Mouse (Mus musculus) C2C12 (cell line): ENCODE data around the gene Etfa. TPM values are rescaled to one million over a fixed set of nuclear protein-coding genes. Genes with fewer than 3 reads are reported as not detected.

Experiments used
- H3K27me3 ChIP-seq: one replicate; pipeline ENCODE4 v1.6.1; 2011; ENCODE audit not compliant: control insufficient read depth, insufficient read depth, insufficient read length
- H3K36me3 ChIP-seq: one replicate; pipeline ENCODE4 v1.6.1; 2011; ENCODE audit not compliant: control insufficient read depth, insufficient read depth
- H3K4me3 ChIP-seq: one replicate; pipeline ENCODE4 v1.5.1; 2011; ENCODE audit warnings: mild to moderate bottlenecking, control low read depth; ENCODE audit not compliant: poor library complexity, insufficient read depth, severe bottlenecking
- H3K79me2 ChIP-seq: one replicate; pipeline ENCODE4 v1.6.1; 2011; ENCODE audit not compliant: control insufficient read depth, insufficient read depth
- H3K79me3 ChIP-seq: one replicate; pipeline ENCODE4 v1.6.1; 2011; ENCODE audit warnings: low read depth, control low read depth
- H3ac ChIP-seq: one replicate; pipeline ENCODE3; 2011; ENCODE audit warnings: low read depth; ENCODE audit not compliant: control insufficient read depth, insufficient read length
- CEBPB ChIP-seq: IDR thresholded peaks from one replicate; pipeline ENCODE4 v1.6.1; 2011; ENCODE audit warnings: low read depth, mild to moderate bottlenecking, control low read depth, moderate library complexity
- CTCF ChIP-seq: IDR thresholded peaks from one replicate; pipeline ENCODE4 v1.5.1; 2011; ENCODE audit not compliant: control insufficient read depth, insufficient read depth, insufficient read length
- FOSL1 ChIP-seq: IDR thresholded peaks from one replicate; pipeline ENCODE4 v1.8.0; 2011; ENCODE audit warnings: mild to moderate bottlenecking, low read length; ENCODE audit not compliant: poor library complexity, insufficient read depth, severe bottlenecking
- MAX ChIP-seq: IDR thresholded peaks from one replicate; pipeline ENCODE4 v1.6.1; 2011; ENCODE audit warnings: mild to moderate bottlenecking, control low read depth
- MYOD1 ChIP-seq: IDR thresholded peaks from one replicate; pipeline ENCODE4 v1.6.1; 2011; ENCODE audit warnings: low read depth; ENCODE audit not compliant: control insufficient read depth, insufficient read length
- MYOG ChIP-seq: IDR thresholded peaks from one replicate; pipeline ENCODE4 v1.6.1; 2011; ENCODE audit not compliant: control insufficient read depth, insufficient read length; ENCODE audit errors: extremely low read depth
- USF1 ChIP-seq: IDR thresholded peaks from one replicate; pipeline ENCODE4 v1.6.1; 2011; ENCODE audit warnings: low read depth, mild to moderate bottlenecking, control low read depth, moderate library complexity
- polyA plus RNA-seq: library from polyadenylated mRNA; unstranded; fragments of >200 nt; fragmentation: generic; extraction: Trizol; gene quantifications from one replicate; pipeline ENCODE4 v1.2.1, GENCODE M21; 2012; ENCODE audit warnings: missing spikeins

Gene Etfa
- polyA plus RNA-seq, 1 experiment, result 87.7 TPM

GRCm38 (mm10) chr9:55541681-55542365 is 29.8 kb upstream of the Etfa start:
- Histone ChIP-seq H3K4me3 (peak overlapping the region; percentile 35), H3ac (peak overlapping the region; percentile 62), H3K79me3 (no peaks in the 10 kb centered on the region), H3K79me2 (no peaks in the 10 kb centered on the region), H3K27me3 (no peaks in the 10 kb centered on the region), H3K36me3 (no peaks in the 10 kb centered on the region)
- TF ChIP-seq CTCF, result no peak
- TF ChIP-seq MYOG, result no peak
- no peak for TF ChIP-seq CEBPB
- TF ChIP-seq USF1, result no peak
- TF ChIP-seq MYOD1, result no peak
- TF ChIP-seq FOSL1, result no peak
- TF ChIP-seq MAX, result no peak

DNA sequence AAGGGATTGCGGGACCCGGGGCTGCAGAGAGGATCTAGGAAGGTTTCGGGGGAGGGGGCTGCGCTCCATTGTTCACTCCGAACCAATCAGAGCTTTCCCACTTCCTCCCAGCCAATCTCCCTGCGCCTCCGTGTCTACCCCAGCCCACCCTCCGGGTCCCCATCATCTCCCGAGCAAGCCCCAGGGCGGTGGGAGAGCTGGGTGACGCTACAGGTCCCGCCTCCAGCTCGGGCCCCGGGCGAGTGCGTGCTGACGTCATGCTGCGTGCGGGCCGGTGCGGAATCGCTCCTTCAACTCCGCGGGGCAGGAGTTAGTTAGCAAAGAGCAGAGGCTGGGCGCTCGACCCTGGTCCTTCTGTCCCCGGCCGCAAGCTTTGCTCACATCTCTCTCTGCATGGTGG is 28.8 kb upstream of the Etfa start:
- H3K79me3 ChIP-seq, result no peaks in the 10 kb centered on the region
- no peaks in the 10 kb centered on the region for H3K36me3 ChIP-seq
- no peaks in the 10 kb centered on the region for H3K79me2 ChIP-seq
- H3K4me3 ChIP-seq, result peak overlapping the region; percentile 35
- peak overlapping the region; percentile 41 for H3ac ChIP-seq
- TF ChIP-seq USF1 (no peak), CEBPB (no peak), FOSL1 (no peak), MAX (no peak), CTCF (no peak), MYOG (no peak), MYOD1 (no peak)
- H3K27me3 ChIP-seq, result no peaks in the 10 kb centered on the region

DNA sequence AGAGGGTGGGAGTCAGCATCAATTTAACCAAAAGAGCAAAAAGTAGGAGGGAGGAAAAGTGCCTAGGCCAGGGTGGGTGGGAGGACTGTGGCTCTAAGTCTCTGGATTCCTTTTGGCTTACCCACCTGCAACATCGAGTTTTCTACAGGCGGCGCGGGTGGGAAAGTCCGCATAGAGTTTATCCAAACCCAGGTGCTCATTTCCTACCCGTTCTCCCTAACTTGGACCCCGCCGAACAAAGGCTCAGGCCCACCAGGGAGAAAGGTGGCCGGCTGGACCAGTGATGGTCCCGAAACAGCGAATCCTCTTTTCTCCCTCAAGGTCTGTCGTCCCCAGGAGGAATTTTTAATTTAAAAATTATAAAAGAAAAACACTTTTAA is 28.3 kb upstream of the Etfa start:
- Histone ChIP-seq H3ac (peak overlapping the region; percentile 36), H3K79me2 (no peaks in the 10 kb centered on the region), H3K27me3 (no peaks in the 10 kb centered on the region), H3K36me3 (no peaks in the 10 kb centered on the region), H3K79me3 (no peaks in the 10 kb centered on the region), H3K4me3 (peak overlapping the region; percentile 35)
- TF ChIP-seq USF1 (no peak), FOSL1 (no peak), CEBPB (no peak), CTCF (no peak), MAX (no peak), MYOG (no peak), MYOD1 (no peak)

DNA sequence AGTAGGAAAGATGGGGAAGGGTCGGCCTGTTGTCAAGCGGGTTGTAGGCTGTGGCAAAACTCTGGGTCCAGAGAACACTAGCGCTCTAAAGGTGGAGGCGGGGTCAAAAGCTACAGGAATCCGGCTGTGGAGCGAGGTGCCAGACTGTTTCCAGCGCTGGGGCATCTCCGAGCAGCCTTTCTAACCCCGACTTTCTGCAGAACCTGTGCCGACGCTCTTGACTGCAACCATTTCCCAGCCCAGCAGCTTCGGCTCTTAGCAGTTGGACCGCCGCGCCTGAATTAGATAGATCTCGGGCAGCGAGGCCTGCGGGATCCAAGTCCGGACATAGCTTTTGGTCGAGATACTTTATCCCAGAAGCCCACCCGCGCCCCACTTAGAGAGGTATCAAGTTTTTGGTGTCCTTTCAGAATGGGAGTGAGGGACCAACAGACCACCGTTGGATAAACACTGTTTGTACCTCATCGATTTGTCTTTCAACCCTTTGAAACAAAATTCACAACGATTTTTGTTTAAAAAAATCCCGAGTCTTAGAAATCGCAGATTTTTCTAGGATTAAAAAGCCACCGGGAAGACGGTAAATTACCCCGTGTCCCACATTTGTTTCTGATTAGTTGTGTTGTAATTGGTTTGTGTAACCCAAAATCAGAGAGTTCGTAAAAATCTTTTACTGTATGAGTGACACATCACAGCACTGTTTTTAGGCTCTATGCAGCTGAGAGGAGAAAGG is 27.8 kb upstream of the Etfa start:
- H3K27me3 ChIP-seq, result no peaks in the 10 kb centered on the region

GRCm38 (mm10) chr9:55539006-55539405 is 27.0 kb upstream of the Etfa start:
- TF ChIP-seq MYOG (no peak), USF1 (no peak), MYOD1 (no peak), FOSL1 (no peak), MAX (no peak), CTCF (no peak), CEBPB (no peak)
- Histone ChIP-seq H3K79me3 (no peaks in the 10 kb centered on the region), H3ac (no peak overlapping the region), H3K27me3 (no peaks in the 10 kb centered on the region), H3K4me3 (no peak overlapping the region), H3K79me2 (no peaks in the 10 kb centered on the region), H3K36me3 (no peaks in the 10 kb centered on the region)

More for the DNA sequence above, 27.8 kb upstream of the Etfa start:
- H3K79me2 ChIP-seq, result no peaks in the 10 kb centered on the region
- H3K36me3 ChIP-seq, result no peaks in the 10 kb centered on the region
- no peak overlapping the region for H3K4me3 ChIP-seq
- no peak overlapping the region for H3ac ChIP-seq
- TF ChIP-seq CEBPB, result no peak
- no peaks in the 10 kb centered on the region for H3K79me3 ChIP-seq

GRCm38 (mm10) chr9:55538377-55538776 is 26.3 kb upstream of the Etfa start, which contains the start of gene Isl2:
TSS of gene Isl2 (plus strand) at chr9:55538672.
- no peaks in the 10 kb centered on the region for H3K36me3 ChIP-seq
- no peaks in the 10 kb centered on the region for H3K79me2 ChIP-seq
- TF ChIP-seq CTCF (no peak), MYOG (no peak), MYOD1 (no peak), FOSL1 (no peak), MAX (no peak), CEBPB (no peak), USF1 (no peak)
- H3K4me3 ChIP-seq, result no peak within 1 kb of the TSS
- H3K79me3 ChIP-seq, result no peaks in the 10 kb centered on the region
- H3K27me3 ChIP-seq, result no peaks in the 10 kb centered on the region
- H3ac ChIP-seq, result no peak within 1 kb of the TSS
